Mouse (Mus musculus) C2C12 (cell line): ENCODE measurements around the gene Tgfbr2. TPM values are rescaled to one million over a fixed set of nuclear protein-coding genes. Genes with fewer than 3 reads are reported as not detected.
A peak's percentile ranks its signal among the peaks of the same experiment; 100 is the strongest.
"Not testable (repeated sequence)": the region's sequence is repeated elsewhere in the genome, so short reads cannot be mapped to it uniquely, and the experiment has no call there.

Experiments used
- H3K27me3 ChIP-seq: one replicate; pipeline ENCODE4 v1.6.1; 2011; ENCODE audit not compliant: control insufficient read depth, insufficient read depth, insufficient read length
- H3K36me3 ChIP-seq: one replicate; pipeline ENCODE4 v1.6.1; 2011; ENCODE audit not compliant: control insufficient read depth, insufficient read depth
- H3K4me3 ChIP-seq: one replicate; pipeline ENCODE4 v1.5.1; 2011; ENCODE audit warnings: mild to moderate bottlenecking, control low read depth; ENCODE audit not compliant: poor library complexity, insufficient read depth, severe bottlenecking
- H3K79me2 ChIP-seq: one replicate; pipeline ENCODE4 v1.6.1; 2011; ENCODE audit not compliant: control insufficient read depth, insufficient read depth
- H3K79me3 ChIP-seq: one replicate; pipeline ENCODE4 v1.6.1; 2011; ENCODE audit warnings: low read depth, control low read depth
- H3ac ChIP-seq: one replicate; pipeline ENCODE3; 2011; ENCODE audit warnings: low read depth; ENCODE audit not compliant: control insufficient read depth, insufficient read length
- CEBPB ChIP-seq: IDR thresholded peaks from one replicate; pipeline ENCODE4 v1.6.1; 2011; ENCODE audit warnings: low read depth, mild to moderate bottlenecking, control low read depth, moderate library complexity
- CTCF ChIP-seq: IDR thresholded peaks from one replicate; pipeline ENCODE4 v1.5.1; 2011; ENCODE audit not compliant: control insufficient read depth, insufficient read depth, insufficient read length
- FOSL1 ChIP-seq: IDR thresholded peaks from one replicate; pipeline ENCODE4 v1.8.0; 2011; ENCODE audit warnings: mild to moderate bottlenecking, low read length; ENCODE audit not compliant: poor library complexity, insufficient read depth, severe bottlenecking
- MAX ChIP-seq: IDR thresholded peaks from one replicate; pipeline ENCODE4 v1.6.1; 2011; ENCODE audit warnings: mild to moderate bottlenecking, control low read depth
- MYOD1 ChIP-seq: IDR thresholded peaks from one replicate; pipeline ENCODE4 v1.6.1; 2011; ENCODE audit warnings: low read depth; ENCODE audit not compliant: control insufficient read depth, insufficient read length
- MYOG ChIP-seq: IDR thresholded peaks from one replicate; pipeline ENCODE4 v1.6.1; 2011; ENCODE audit not compliant: control insufficient read depth, insufficient read length; ENCODE audit errors: extremely low read depth
- USF1 ChIP-seq: IDR thresholded peaks from one replicate; pipeline ENCODE4 v1.6.1; 2011; ENCODE audit warnings: low read depth, mild to moderate bottlenecking, control low read depth, moderate library complexity
- polyA plus RNA-seq: library from polyadenylated mRNA; unstranded; fragments of >200 nt; fragmentation: generic; extraction: Trizol; gene quantifications from one replicate; pipeline ENCODE4 v1.2.1, GENCODE M21; 2012; ENCODE audit warnings: missing spikeins

The Tgfbr2 gene
- polyA plus RNA-seq, 1 experiment, result 15.3 TPM

GRCm38 (mm10) chr9:116076946-116077345, 98.2 kb downstream of the Tgfbr2 start:
- Histone ChIP-seq H3K79me3 (no peaks in the 10 kb centered on the region), H3K4me3 (no peak overlapping the region), H3K36me3 (no peaks in the 10 kb centered on the region), H3K27me3 (no peaks in the 10 kb centered on the region), H3ac (no peak overlapping the region), H3K79me2 (no peaks in the 10 kb centered on the region)
- TF ChIP-seq MAX (no peak), MYOD1 (no peak), MYOG (no peak), CEBPB (no peak), CTCF (no peak), FOSL1 (no peak), USF1 (no peak)

DNA sequence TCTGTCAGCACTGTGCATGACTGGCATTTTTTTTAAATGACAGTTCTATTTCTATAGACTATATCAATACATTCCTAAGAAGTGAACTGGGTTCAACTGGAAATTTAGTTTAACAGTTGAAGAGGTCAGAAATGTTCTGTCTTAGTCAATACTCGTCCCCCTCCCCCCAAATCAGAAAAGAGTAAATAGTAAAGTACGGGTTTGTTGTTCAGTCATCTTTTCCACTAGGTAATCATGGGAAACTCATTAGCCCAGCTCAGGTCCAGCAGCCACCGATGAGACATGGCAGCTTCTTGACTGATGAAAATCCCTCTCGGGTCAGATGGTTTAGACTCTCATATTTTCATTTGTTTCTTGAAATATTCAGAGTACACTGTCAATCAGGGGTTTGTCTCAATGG, 99.0 kb downstream of the Tgfbr2 start:
- H3K4me3 ChIP-seq, result no peak overlapping the region
- no peak overlapping the region for H3ac ChIP-seq
- TF ChIP-seq USF1, result no peak
- no peak for TF ChIP-seq FOSL1
- TF ChIP-seq MYOG, result no peak
- no peak for TF ChIP-seq MAX
- no peak for TF ChIP-seq MYOD1
- no peak for TF ChIP-seq CEBPB
- no peak for TF ChIP-seq CTCF
- no peaks in the 10 kb centered on the region for H3K79me3 ChIP-seq
- no peaks in the 10 kb centered on the region for H3K36me3 ChIP-seq
- H3K27me3 ChIP-seq, result no peaks in the 10 kb centered on the region
- H3K79me2 ChIP-seq, result no peaks in the 10 kb centered on the region

DNA sequence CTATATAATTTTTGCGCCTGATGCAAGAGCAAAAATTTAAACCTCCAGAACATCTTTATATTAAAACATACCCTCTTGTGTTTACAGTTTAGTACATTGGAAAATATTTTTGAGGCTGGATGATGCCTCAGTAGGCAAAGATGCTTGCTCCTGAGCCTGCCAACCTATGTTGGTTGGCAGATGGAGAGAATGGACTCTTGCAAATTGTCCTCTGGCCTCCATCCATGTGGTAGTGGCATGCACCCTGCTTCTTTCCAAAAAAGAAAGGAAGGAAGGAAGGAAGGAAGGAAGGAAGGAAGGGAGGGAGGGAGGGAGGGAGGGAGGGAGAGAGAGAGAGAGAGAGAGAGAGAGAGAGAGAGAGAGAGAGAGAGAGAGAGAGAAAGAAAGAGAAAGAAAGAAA, 103.6 kb downstream of the Tgfbr2 start:
- H3K79me3 ChIP-seq, H3K4me3 ChIP-seq, H3K36me3 ChIP-seq: not testable (repeated sequence)

GRCm38 (mm10) chr9:116064774-116065173, 110.4 kb downstream of the Tgfbr2 start:
- Histone ChIP-seq H3K27me3 (no peaks in the 10 kb centered on the region), H3K79me2 (no peaks in the 10 kb centered on the region), H3K4me3 (no peak overlapping the region), H3K79me3 (no peaks in the 10 kb centered on the region), H3K36me3 (no peaks in the 10 kb centered on the region), H3ac (no peak overlapping the region)
- no peak for TF ChIP-seq MYOG
- no peak for TF ChIP-seq CTCF
- TF ChIP-seq MYOD1, result no peak
- TF ChIP-seq CEBPB, result no peak

More for the DNA sequence above, 103.6 kb downstream of the Tgfbr2 start:
- not testable (repeated sequence) for H3K27me3 ChIP-seq, H3K79me2 ChIP-seq, H3ac ChIP-seq

GRCm38 (mm10) chr9:116060691-116061090, 114.5 kb downstream of the Tgfbr2 start:
- H3ac ChIP-seq, result no peak overlapping the region
- no peaks in the 10 kb centered on the region for H3K27me3 ChIP-seq
- no peaks in the 10 kb centered on the region for H3K79me3 ChIP-seq
- no peaks in the 10 kb centered on the region for H3K36me3 ChIP-seq
- TF ChIP-seq MYOD1 (no peak), CEBPB (no peak), CTCF (no peak), FOSL1 (no peak), USF1 (no peak), MAX (no peak), MYOG (no peak)
- H3K79me2 ChIP-seq, result no peaks in the 10 kb centered on the region
- H3K4me3 ChIP-seq, result no peak overlapping the region

DNA sequence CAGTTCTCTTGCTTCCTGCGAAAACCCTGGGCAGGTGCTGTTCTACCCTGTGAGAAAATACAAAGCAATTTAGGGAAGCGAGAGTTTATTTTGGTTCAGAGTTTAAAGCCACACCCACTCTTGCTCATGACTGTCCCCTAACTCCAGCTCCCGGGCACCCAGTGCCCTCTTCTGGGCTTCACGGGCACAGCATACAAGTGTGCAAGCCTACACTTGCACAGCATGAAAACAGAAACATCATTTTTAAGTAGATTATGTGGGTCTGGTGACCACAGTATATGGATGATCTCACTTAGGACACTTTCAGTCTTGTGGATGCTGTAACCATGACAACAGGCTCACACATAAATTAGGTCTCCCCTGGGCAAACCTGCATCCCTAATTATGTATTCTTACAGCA, 116.0 kb downstream of the Tgfbr2 start:
- H3K4me3 ChIP-seq, result no peak overlapping the region
- no peaks in the 10 kb centered on the region for H3K36me3 ChIP-seq
- no peaks in the 10 kb centered on the region for H3K27me3 ChIP-seq
- H3K79me3 ChIP-seq, result no peaks in the 10 kb centered on the region
- H3K79me2 ChIP-seq, result no peaks in the 10 kb centered on the region
- TF ChIP-seq MAX (no peak), CTCF (peak; percentile 30)
- H3ac ChIP-seq, result no peak overlapping the region

GRCm38 (mm10) chr9:116058475-116058874, 116.7 kb downstream of the Tgfbr2 start:
- H3K4me3 ChIP-seq, result no peak overlapping the region
- no peaks in the 10 kb centered on the region for H3K79me3 ChIP-seq
- no peak for TF ChIP-seq FOSL1
- TF ChIP-seq USF1, result no peak
- no peak for TF ChIP-seq CTCF
- no peak for TF ChIP-seq MAX
- no peak for TF ChIP-seq MYOD1
- no peak for TF ChIP-seq MYOG
- no peak for TF ChIP-seq CEBPB
- no peak overlapping the region for H3ac ChIP-seq
- H3K36me3 ChIP-seq, result no peaks in the 10 kb centered on the region
- H3K27me3 ChIP-seq, result no peaks in the 10 kb centered on the region
- H3K79me2 ChIP-seq, result no peaks in the 10 kb centered on the region
